Mouse (Mus musculus) CH12.LX (cell line): ENCODE data around the gene Pik3ip1. TPM values are rescaled to one million over a fixed set of nuclear protein-coding genes. Genes with fewer than 3 reads are reported as not detected.

Source experiments
- DNase-seq: peaks from one replicate; pipeline ENCODE4 v3.0.0-alpha.2; 2013; ENCODE audit errors: extremely low read depth
- H3K27ac ChIP-seq: 2 replicates; pipeline ENCODE4 v1.5.1; 2012; ENCODE audit warnings: low read depth, mild to moderate bottlenecking, control low read depth, moderate library complexity; ENCODE audit not compliant: insufficient read depth
- H3K27me3 ChIP-seq: replicated peaks from 2 replicates; pipeline ENCODE3; 2012; ENCODE audit warnings: inconsistent platforms
- H3K36me3 ChIP-seq, 2 experiments: replicated peaks in 1 of 2; 2 replicates each; pipeline versions ENCODE3 to v1.6.1; 2012; ENCODE audit warnings: inconsistent platforms in 1 of 2, low read length in 1 of 2, mild to moderate bottlenecking in 1 of 2, mixed read lengths in 1 of 2, moderate library complexity in 1 of 2; ENCODE audit not compliant: control insufficient read depth in 1 of 2, insufficient read depth in 1 of 2
- H3K4me1 ChIP-seq, 2 experiments: 2 replicates each; pipeline ENCODE4 v1.6.1; 2012; ENCODE audit warnings: inconsistent platforms in 1 of 2, moderate library complexity in 1 of 2; ENCODE audit not compliant: insufficient read depth in 2 of 2, control insufficient read depth in 1 of 2
- H3K4me2 ChIP-seq: 2 replicates; pipeline ENCODE4 v1.6.1; 2012; ENCODE audit warnings: low read depth, mild to moderate bottlenecking, control low read depth; ENCODE audit not compliant: poor library complexity, insufficient read depth, severe bottlenecking
- H3K4me3 ChIP-seq, 3 experiments: fragments of 150-350 bp in 1 of 3; sonication (generic) in 1 of 3; replicated peaks in 1 of 3; 2 replicates each; pipeline versions ENCODE3 to v1.5.1; 2011 to 2012; ENCODE audit warnings: low read depth in 2 of 3, low read length in 2 of 3, mild to moderate bottlenecking in 2 of 3, moderate library complexity in 2 of 3, control low read depth in 1 of 3, improper control_type of control experiment in 1 of 3, inconsistent platforms in 1 of 3, mixed read lengths in 1 of 3; ENCODE audit not compliant: poor library complexity in 1 of 3
- H3K79me2 ChIP-seq: replicated peaks from 2 replicates; pipeline ENCODE4 v1.6.1; 2012; ENCODE audit warnings: mild to moderate bottlenecking, moderate library complexity; ENCODE audit not compliant: control insufficient read depth, poor library complexity, insufficient read depth, severe bottlenecking; ENCODE audit errors: extremely low read depth
- H3K9ac ChIP-seq: 2 replicates; pipeline ENCODE4 v1.6.1; 2012; ENCODE audit warnings: low read depth, mild to moderate bottlenecking, control low read depth, moderate library complexity; ENCODE audit not compliant: insufficient read depth
- H3K9me3 ChIP-seq: replicated peaks from 2 replicates; pipeline ENCODE3; 2012; ENCODE audit warnings: low read length, inconsistent platforms, mixed read lengths
- BHLHE40 ChIP-seq: IDR thresholded peaks from 2 replicates; pipeline ENCODE4 v1.6.1; 2011; ENCODE audit warnings: mild to moderate bottlenecking, low read depth, low read length, improper control_type of control experiment
- CHD2 ChIP-seq: IDR thresholded peaks from 2 replicates; pipeline ENCODE4 v1.6.1; 2011; ENCODE audit warnings: low read length, improper control_type of control experiment
- E2F4 ChIP-seq: IDR thresholded peaks from 2 replicates; pipeline ENCODE4 v1.6.1; 2011; ENCODE audit warnings: low read depth, low read length, improper control_type of control experiment; ENCODE audit not compliant: insufficient replicate concordance
- ETS1 ChIP-seq: conservative IDR thresholded peaks from 2 replicates; pipeline ENCODE4 v1.6.1; 2012; ENCODE audit warnings: low read depth, mild to moderate bottlenecking, inconsistent platforms, low read length, improper control_type of control experiment, moderate library complexity
- GABPA ChIP-seq: IDR thresholded peaks from 2 replicates; pipeline ENCODE4 v1.6.1; 2012; ENCODE audit warnings: low read depth, low read length, improper control_type of control experiment, inconsistent platforms; ENCODE audit not compliant: insufficient replicate concordance
- HCFC1 ChIP-seq: IDR thresholded peaks from 2 replicates; pipeline ENCODE4 v1.6.1; 2012; ENCODE audit warnings: low read depth, mild to moderate bottlenecking, inconsistent platforms, low read length, improper control_type of control experiment
- JUND ChIP-seq: conservative IDR thresholded peaks from 2 replicates; pipeline ENCODE4 v1.6.1; 2011; ENCODE audit warnings: low read depth, low read length, improper control_type of control experiment
- MAX ChIP-seq: IDR thresholded peaks from 2 replicates; pipeline ENCODE4 v1.6.1; 2011; ENCODE audit warnings: low read length, improper control_type of control experiment
- MXI1 ChIP-seq: IDR thresholded peaks from 2 replicates; pipeline ENCODE4 v1.6.1; 2011; ENCODE audit warnings: mild to moderate bottlenecking, low read depth, low read length, improper control_type of control experiment
- PAX5 ChIP-seq: IDR thresholded peaks from 2 replicates; pipeline ENCODE4 v1.6.1; 2012; ENCODE audit warnings: low read length, inconsistent platforms, mixed read lengths
- POLR2AphosphoS2 ChIP-seq: IDR thresholded peaks from 2 replicates; pipeline ENCODE4 v1.6.1; 2011; ENCODE audit warnings: low read depth, low read length, improper control_type of control experiment
- RCOR1 ChIP-seq: conservative IDR thresholded peaks from 2 replicates; pipeline ENCODE4 v1.6.1; 2012; ENCODE audit warnings: low read depth, mild to moderate bottlenecking, inconsistent platforms, low read length, improper control_type of control experiment
- SIN3A ChIP-seq: IDR thresholded peaks from 2 replicates; pipeline ENCODE4 v1.6.1; 2012; ENCODE audit warnings: low read length, improper control_type of control experiment, inconsistent platforms
- SMC3 ChIP-seq: IDR thresholded peaks from 2 replicates; pipeline ENCODE4 v1.6.1; 2011; ENCODE audit warnings: low read depth, low read length, improper control_type of control experiment
- TCF12 ChIP-seq: IDR thresholded peaks from 2 replicates; pipeline ENCODE4 v1.6.1; 2014; ENCODE audit warnings: low read depth, mild to moderate bottlenecking, inconsistent platforms, low read length, improper control_type of control experiment
- UBTF ChIP-seq: IDR thresholded peaks from 2 replicates; pipeline ENCODE4 v1.6.1; 2012; ENCODE audit warnings: low read depth, mild to moderate bottlenecking, inconsistent platforms, low read length, improper control_type of control experiment, moderate library complexity
- USF2 ChIP-seq: conservative IDR thresholded peaks from 2 replicates; pipeline ENCODE4 v1.6.1; 2011; ENCODE audit warnings: low read depth, low read length, improper control_type of control experiment
- ZKSCAN1 ChIP-seq: IDR thresholded peaks from 2 replicates; pipeline ENCODE4 v1.6.1; 2012; ENCODE audit warnings: low read depth, inconsistent platforms, low read length, improper control_type of control experiment, borderline replicate concordance
- dilution Hi-C: fragments of 300-500 bp; cut with MboI; formaldehyde crosslinking; loops from 2 replicates; pipeline ENCODE4 v1.14.3; 2020; ENCODE audit warnings: low sequenced_read_pairs; ENCODE audit not compliant: extremely low pct_unique_long_range_greater_than_20kb, extremely low pct_ligation_motif_present
- in situ Hi-C: fragments of 300-500 bp; cut with MboI; formaldehyde crosslinking; loops from 3 replicates; pipeline ENCODE4 v1.14.3; 2019; ENCODE audit warnings: low sequenced_read_pairs, low pct_ligation_motif_present, low pct_unique_long_range_greater_than_20kb, mixed read lengths
- polyA plus RNA-seq: library from polyadenylated mRNA; unstranded; fragments of >175 nt; gene quantifications from 2 replicates; pipeline ENCODE4 v1.2.1, GENCODE M21; 2012; ENCODE audit warnings: low read depth; ENCODE audit not compliant: insufficient read length
- total RNA-seq, 2 experiments: library from RNA; depleted of rRNA; stranded (reverse); fragments of 300-350 nt in 1 of 2; fragments of >200 nt in 1 of 2; gene quantifications; 2 replicates each; pipeline ENCODE4 v1.2.3; 2012 to 2014

The Pik3ip1 gene
- total and polyA plus RNA-seq, 3 experiments = 0.39 to 2.6 (median 1.3) TPM

DNA sequence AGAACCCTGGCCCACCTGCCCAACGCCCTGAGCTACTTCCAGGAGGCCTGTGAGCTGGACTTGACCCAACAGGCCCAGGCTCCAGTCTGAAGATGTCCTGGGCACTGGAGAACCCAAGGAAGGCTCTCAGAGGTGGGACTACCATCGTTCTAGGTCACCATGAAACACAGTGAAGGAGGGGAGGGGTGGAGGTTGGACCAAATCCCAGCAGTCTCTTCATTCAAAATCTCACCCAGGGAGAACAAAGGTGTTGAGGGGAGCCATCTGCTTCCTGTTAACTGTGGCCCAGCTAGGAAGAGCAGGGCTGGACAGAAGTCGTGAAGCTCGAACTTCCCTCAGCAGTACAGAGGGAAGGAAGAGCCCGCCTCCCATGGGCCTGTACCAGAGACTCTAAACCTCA lies 59.8 kb downstream of the Pik3ip1 start:
- H3K79me2 ChIP-seq = peaks cover 4% of the 10 kb centered on the region; the same call in 1 of the 2 replicates
- no peaks in the 10 kb centered on the region for H3K4me1 ChIP-seq
- no peak for DNase-seq
- no peak overlapping the region for H3K4me3 ChIP-seq
- H3K4me2 ChIP-seq = no peak overlapping the region
- H3K36me3 ChIP-seq = peaks cover 27 to 88% of the 10 kb centered on the region in 2 experiments
- dilution Hi-C loops = no loop called here
- H3K27ac ChIP-seq = no peak overlapping the region
- in situ Hi-C loops = no loop called here
- no peaks in the 10 kb centered on the region for H3K27me3 ChIP-seq
- no peaks in the 10 kb centered on the region for H3K9me3 ChIP-seq
- H3K9ac ChIP-seq = no peak overlapping the region
- TF ChIP-seq CHD2 (no peak), BHLHE40 (no peak), USF2 (no peak)

DNA sequence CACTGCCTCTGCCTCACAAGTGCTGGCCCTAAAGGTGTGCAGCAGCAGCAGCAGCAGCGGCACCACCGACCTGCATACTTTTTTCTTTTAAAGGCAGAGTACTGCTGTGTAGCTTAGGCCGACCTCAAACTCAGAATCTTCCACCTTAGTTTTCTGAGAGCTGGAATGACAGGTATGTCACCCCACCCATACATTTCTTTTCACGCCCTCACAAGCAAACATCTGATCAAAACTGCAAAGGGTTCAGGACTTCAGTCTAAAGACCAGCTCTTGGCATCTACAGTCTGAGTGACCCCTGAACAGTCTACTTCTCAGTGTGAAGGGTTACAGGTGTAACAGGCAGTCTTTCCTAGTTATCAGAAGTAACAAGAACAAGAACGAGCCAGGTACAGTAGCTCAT lies 60.6 kb downstream of the Pik3ip1 start:
- dilution Hi-C loops (no loop called here), in situ Hi-C loops (no loop called here)
- no peak for DNase-seq
- TF ChIP-seq HCFC1 = no peak
- TF ChIP-seq MXI1 = no peak
- no peak for TF ChIP-seq PAX5
- no peak for TF ChIP-seq TCF12
- no peak for TF ChIP-seq SMC3
- no peak for TF ChIP-seq JUND
- TF ChIP-seq GABPA = no peak
- no peak for TF ChIP-seq ETS1
- TF ChIP-seq SIN3A = no peak
- TF ChIP-seq RCOR1 = no peak
- no peak for TF ChIP-seq ZKSCAN1
- Histone ChIP-seq H3K27me3 (no peaks in the 10 kb centered on the region), H3K36me3 (peaks cover 28 to 91% of the 10 kb centered on the region in 2 experiments), H3K4me2 (no peak overlapping the region), H3K4me1 (no peaks in the 10 kb centered on the region), H3K9me3 (no peaks in the 10 kb centered on the region), H3K79me2 (peaks cover 4% of the 10 kb centered on the region; the same call in 1 of the 2 replicates), H3K27ac (no peak overlapping the region), H3K9ac (no peak overlapping the region), H3K4me3 (no peak overlapping the region)

GRCm38 (mm10) chr11:3392526-3392925 lies 62.3 kb downstream of the Pik3ip1 start:
- peaks cover 36 to 91% of the 10 kb centered on the region in 2 experiments for H3K36me3 ChIP-seq
- H3K27me3 ChIP-seq = no peaks in the 10 kb centered on the region
- no peak for DNase-seq
- dilution Hi-C loops = no loop called here
- no peak overlapping the region for H3K9ac ChIP-seq
- no peak for TF ChIP-seq MAX
- no peak for TF ChIP-seq ETS1
- no peak for TF ChIP-seq SIN3A
- TF ChIP-seq PAX5 = no peak
- TF ChIP-seq E2F4 = no peak
- TF ChIP-seq MXI1 = no peak
- TF ChIP-seq POLR2AphosphoS2 = no peak
- no peak for TF ChIP-seq UBTF
- no peak overlapping the region for H3K4me3 ChIP-seq
- H3K79me2 ChIP-seq = peaks cover 4% of the 10 kb centered on the region; the same call in 1 of the 2 replicates
- H3K4me1 ChIP-seq = no peaks in the 10 kb centered on the region
- H3K4me2 ChIP-seq = no peak overlapping the region
- in situ Hi-C loops = no loop called here
- H3K27ac ChIP-seq = no peak overlapping the region
- no peaks in the 10 kb centered on the region for H3K9me3 ChIP-seq
